Mouse (Mus musculus) cerebellum, postnatal 25 days (tissue): ENCODE results near the gene Esrra.

Experiments
- DNase-seq, 2 experiments: peaks; one replicate each; pipeline ENCODE4 v3.0.0; 2021; ENCODE audit warnings: mixed read lengths in 2 of 2

The Esrra gene

DNA sequence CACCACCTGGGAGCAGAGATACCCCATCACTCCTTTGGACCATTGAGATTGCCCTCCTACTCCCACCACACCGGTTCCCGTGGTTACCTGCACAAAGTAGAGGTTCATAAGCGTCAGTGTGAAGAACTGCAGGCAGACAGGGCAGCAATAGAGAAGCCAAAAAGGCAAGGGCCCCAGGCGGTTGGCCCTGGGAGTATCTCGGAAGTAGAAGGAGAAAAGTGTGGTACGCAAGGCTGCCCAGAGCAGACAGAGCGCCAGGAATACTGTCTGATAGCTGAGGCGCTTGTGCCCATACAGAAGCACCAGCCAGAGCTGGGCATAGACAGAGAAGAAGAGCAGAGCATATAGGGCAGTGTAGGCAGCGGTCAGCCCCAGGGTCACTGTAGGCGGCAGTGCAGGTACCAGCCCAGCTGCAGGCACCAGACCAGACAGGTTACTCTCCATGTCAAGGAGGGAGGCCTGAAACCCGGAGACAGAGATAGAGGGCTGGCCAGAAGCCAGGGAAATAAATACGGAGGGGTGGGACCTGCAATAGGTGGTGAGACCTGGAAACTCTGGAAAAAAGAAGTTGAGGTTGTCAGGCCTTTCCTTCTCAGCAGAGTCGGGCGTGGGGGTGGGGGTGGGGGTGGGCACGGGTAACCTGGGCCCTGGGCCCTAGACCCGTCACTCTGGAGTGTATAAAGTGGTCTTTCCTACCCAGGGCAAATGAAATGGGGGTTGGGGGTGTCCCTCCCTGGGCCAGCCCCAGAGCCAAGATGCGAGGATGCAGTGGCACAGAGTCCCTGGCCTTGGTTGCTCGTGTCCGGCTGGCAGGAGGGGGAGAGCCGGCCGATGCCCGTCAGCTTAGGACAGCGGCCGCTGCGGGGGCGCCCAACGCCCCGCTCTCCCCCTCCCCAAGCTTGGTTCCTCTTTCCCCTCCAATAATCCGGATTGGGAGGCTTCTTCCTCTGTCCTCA, 19.1 kb upstream of the Esrra start:
- peak in 1 of 2 experiments; percentile 52 for DNase-seq

DNA sequence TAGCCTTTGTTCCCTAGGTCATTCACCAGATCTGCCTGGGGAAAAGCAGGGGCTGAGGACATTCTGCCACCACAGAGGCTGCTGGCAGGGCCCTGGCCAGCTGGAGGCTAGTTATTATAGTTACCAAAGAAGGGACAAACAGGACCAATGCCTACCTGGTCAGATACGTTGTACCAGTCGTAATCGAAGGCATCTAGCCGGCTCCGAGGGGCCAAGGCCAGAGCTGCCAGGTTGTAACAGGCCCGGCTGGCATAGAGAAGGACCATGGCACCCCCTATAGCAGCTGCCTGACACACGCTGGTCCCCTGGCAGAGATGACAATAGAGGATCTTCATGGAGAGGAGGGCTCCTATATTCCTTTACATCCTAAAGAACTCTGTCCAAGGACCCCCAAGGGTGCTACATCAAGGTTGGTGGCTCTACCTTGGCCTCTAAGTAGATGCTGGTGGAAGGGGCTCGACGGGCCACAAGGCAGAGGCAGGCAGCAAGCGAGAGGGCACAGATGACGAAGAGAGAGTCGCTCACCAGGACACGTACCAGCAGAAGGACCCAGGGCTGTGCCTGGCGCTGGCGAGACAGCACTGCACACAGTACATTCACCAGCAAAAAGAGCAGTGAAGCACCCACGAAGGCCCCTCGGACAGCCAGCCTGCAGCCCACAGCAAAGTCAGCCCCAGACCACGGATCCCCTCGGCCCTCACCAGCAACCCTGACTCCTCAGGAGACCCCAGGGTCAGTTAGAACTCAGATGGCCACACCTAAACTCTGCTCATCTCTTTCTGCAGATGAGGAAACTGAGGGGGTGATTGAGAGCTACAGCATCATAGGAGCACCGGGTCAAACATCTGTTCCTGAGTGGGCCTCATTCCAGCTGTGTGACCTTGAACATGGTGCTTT, 17.7 kb upstream of the Esrra start:
- DNase-seq, result peak; percentile 49 to 51

DNA sequence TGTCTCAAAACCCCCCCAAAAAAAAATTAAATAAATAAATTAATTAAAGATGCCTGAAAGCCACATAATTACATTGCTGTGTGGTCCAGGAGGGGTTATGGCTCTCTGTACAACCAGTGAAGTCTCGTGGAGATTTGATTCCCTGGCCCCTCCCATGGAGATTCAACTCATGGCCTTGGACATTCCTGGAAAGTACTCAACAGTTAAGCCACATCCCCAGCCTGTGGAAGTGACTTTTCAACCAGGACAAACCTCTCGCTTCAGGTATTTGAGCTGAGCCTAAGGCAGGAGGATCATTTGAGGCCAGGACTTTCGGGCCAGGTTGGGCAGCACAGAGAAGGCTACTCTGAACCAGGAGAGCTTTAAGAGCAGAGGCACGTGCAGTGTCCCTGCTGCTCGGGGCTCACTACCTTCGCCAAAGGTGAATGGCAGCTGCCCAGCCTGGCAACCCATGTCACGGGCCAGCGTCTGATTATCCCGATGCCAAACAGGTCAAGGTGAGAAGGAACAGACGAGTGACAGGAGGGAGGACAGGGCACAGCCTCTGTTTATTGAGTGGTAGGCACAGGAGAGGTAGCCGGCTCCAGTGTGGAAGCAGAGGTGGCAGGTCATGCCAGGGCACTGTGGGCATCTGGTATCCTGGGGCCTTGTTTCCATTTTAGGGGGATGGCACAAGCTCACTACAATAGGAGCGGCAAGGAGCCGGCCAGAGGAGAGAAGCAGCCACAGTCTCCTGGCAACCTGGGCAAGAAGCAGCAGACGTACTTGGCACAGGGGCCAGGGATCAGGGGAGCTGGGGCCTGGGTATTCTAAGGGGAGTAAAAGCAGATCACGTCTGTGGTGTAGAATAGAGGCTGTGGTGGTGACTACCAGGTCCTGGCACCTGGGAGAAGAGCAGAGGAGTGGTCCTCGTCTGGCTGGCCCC, 16.2 kb upstream of the Esrra start:
- DNase-seq, result peak; percentile 76 to 79

- DNase-seq, result peak; percentile 48 to 67
These were observed 14.7 kb upstream of the Esrra start for GRCm38 (mm10) chr19:6936299-6936698.

DNA sequence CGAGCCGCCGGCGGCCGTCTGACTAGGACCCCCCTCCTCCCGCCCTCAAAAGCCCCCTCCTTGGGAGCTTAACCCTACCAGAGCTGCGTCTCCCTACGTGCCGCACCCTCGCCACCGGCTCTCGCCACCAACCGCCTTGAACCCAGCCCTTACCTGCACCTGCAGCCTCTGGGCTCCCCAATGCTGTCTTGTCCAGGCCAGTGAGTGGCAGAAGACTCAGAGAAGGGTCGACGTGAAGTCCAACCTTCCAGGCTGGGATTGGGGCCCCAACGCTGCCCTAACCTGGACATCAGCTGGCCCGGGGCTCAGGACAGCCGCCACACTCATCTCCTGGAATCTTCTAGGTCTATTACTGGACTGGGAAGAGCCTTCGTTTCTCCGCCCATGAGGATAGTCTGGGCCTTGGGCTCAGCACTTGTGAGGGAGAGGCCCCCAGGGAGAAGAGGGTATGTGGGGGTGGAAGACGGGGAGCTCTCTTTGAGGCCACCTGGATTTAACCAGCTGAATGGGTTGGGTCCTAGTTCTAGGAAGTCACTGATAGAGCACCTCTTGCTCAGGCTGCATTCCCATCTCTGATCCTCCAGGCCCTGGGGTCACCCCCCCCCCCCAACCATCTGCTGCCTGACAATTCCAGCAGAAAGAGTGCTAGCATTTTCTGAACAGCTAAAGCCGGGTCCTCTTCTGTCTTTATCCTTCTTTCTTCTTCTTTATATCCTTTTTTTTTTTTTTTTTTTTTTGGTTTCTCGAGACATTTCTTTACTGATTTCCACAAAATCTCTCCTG, 12.8 kb upstream of the Esrra start, which contains the start of gene Kcnk4:
TSS of gene Kcnk4 (minus strand) at position 321 of the 783 bp plus-strand sequence.
- DNase-seq, result peak; percentile 32 to 65

GRCm38 (mm10) chr19:6933436-6934194, 12.0 kb upstream of the Esrra start:
- DNase-seq, result peak; percentile 76 to 81

DNA sequence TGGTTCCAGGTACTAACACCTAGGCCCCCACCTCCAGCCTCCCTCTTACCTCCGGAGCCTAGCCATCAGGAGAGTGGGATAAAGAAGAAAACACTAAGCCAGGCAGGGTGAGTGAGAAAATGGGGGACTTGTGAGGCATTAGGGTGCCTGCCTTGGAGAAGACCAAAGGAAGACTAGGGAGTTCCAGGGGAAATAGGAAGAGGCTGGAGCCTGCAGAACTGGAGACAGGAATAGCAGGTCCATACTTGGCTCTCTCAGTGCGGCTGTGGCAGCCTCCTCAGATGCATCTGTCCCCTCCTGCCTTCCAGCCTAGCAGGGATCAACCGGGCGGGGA, 11.5 kb upstream of the Esrra start:
- DNase-seq, result no peak

DNA sequence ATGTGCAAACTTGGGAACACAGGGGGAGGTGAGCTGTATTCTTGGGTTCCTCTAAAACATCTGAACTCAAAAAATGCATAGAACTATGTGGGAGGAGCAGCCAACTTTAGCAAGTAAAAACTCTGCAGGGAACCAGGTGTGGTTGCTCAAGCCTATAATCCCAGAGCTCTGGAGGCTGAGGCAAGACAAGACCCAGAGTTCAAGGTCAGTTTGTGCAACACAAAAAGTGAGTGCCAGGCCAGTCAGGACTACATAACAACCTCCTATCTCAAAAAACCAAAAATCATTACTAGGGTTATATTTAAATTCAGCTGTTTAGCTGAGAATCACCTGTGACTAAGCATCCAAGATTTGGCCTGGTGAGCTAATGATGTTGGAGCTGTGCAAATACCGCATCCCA, 10.4 kb upstream of the Esrra start:
- DNase-seq, result no peak

GRCm38 (mm10) chr19:6931002-6931401, 9.4 kb upstream of the Esrra start:
- peak in 1 of 2 experiments; percentile 48 for DNase-seq

- DNase-seq, result peak in 1 of 2 experiments; percentile 22
These were observed 6.5 kb upstream of the Esrra start for GRCm38 (mm10) chr19:6928080-6928479.

DNA sequence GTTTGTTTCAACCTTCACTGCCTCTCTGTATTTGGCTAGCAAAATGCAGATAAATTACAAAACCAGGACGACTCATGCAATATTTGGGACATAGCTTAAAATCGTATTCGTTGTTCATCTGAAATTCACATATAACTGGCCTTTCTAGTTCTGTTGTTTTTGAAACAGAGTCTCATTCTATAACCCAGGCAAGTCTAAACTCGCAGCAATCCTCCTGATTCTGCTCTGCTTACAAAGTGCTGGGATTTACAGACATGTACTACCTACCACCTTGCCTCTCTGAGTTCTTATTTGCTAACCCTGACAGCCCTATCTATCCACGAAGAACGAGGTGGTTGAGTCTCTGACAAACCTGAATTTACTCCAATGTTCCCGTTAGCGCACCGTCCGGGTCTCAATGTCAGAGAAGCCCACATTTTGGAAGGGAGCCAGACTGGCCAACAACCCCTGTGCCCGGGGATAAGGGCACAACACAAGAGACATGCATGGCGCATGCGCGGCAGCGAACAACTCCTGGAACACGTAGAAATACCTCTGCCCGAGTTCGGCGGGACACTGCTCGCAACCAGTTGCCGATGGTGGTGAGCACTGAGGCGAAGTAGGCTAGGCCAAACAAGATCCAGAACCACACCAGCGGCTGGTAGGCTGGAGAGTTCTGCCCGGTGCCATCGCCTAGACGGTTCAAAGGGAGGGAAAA, 5.1 kb upstream of the Esrra start:
- peak in 1 of 2 experiments; percentile 42 for DNase-seq

GRCm38 (mm10) chr19:6925611-6926329, 4.2 kb upstream of the Esrra start:
- peak in 1 of 2 experiments; percentile 42 for DNase-seq

- DNase-seq, result no peak
These were observed 3.6 kb upstream of the Esrra start, which contains the start of gene Catsperz for GRCm38 (mm10) chr19:6925307-6925573. Gene Catsperz, minus strand, starts transcription at chr19:6925380.

DNA sequence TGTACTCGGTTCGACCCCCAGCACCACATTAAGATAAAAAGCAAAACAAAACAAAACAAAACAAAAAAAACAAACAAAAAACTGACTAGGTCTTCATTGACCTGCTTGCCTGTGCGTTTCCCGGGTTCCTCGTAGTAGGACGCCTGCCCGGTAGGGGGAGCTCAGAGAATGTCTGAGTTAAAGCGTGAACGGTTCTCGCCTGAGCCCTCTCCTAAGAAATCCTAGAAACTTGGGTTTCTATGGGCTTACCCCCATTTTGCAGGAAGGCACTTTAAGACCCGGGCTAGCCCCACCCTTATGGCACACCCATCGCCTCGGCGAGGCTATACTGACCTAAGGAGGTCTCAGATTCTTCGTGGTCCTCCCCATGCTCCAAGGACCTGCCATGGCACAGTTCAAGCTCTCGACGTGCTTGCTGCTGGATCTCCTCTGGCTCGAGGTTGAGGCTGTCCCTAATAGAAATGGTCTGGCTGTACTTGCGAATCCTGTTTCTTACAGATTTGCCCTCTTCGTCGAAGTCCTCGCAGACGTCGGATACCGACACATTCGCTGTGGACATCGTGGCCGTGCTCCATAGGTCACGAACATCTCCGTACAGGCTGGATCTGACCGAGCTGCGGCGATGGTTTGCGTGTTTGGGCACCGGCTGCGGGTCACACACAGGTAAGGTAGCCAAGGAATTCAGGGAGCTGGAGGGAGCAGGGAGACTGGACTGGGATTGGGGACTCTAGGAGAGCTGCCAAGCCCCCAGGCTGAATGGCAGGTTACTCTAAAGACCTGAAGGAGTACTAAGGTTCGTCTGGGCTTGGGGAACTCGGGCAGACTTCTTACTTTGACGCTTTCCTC, 3.1 kb upstream of the Esrra start:
- DNase-seq, result peak; percentile 93 to 96

- DNase-seq, result peak in 1 of 2 experiments; percentile 14
These were observed 1.5 kb upstream of the Esrra start for GRCm38 (mm10) chr19:6922901-6923735.

DNA sequence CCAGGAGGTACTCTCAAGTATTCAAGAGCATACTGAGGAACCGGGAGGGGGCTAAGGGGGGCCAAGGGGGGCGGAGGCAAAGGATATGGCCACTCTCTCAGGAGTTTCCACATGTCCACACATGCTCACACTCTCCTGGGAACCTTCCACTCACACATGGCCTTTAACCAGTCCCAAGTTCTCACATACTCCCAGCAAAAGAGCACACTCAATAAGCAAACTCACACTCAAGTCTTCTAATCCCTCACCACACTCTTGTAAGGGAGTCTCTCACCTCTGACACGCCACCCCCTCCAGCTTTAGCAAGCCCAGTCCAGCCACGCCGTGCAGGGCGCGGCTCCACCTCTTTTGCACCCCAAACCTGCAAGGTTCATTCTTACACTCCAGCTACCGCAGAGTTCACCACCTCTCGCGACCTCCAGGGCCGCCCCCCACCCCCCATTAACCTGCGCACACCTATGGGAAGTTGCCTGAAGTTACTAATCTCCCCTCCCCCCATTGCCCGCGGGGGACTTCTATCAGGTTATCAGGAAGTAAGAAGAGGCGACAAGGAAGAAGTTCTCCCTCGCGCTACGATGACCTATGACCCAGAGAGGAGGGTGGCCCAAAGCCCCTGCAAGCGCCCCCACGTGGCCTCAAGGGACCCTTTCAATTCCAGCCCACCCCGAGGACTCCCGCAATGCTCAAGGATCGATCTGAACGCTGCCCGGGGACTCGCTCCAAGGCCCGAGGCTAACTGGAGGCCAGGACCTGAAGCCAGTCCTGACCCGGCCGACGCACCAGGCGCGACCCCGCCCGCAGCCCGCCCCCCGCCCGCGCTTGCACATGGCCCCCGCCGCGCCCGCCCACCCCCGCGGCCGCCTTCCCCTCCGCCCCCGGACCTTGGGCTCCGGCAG, 624 bp downstream of the Esrra start:
- DNase-seq, result peak in 1 of 2 experiments; percentile 71
